Mouse (Mus musculus): ENCODE measurements around the gene Btbd9.

Gene Btbd9

DNA sequence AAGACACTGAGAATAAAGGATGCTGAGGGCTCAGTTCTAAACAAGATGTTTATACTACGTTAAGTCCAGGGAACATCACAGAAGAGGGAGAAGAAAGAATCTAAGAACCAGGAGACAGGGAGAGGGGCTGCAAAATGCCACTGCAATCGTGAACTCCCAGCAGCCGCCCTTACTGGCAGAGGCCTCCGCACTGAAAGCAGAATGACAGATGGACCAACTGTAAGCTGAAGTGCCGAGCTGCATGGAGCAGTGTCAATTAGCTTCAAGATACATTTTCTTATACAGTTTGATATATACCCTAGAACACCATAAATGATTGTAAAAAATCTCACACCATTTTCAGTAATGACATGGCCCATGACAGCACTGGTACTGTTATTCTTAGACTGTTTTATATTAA is 247.4 kb downstream of the Btbd9 start:
- DNase-seq: no peak

- DNase-seq: no peak
Observed at GRCm38 (mm10) chr17:30326906-30327305, 249.4 kb downstream of the Btbd9 start.

- no peak for DNase-seq
Observed at GRCm38 (mm10) chr17:30320301-30320700, 256.0 kb downstream of the Btbd9 start.

DNA sequence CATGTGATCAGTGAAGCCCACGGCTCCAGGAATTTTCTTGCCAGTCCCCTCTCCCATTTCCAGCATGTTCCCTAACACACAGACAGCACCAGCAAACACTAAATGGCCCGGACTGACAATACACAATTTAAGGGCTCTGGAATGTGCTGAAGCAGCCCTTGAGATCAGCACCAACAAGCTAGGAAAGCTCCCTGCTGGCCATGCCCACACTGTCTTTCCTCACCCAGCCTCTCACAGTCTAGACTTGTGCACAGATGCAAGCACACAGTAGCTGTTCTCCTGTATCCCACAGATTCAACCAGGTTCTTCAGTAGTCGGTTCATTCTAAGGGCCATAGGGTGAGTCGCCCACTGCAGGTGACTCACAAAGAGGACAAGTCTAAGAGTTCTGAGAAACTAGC is 263.6 kb downstream of the Btbd9 start:
- DNase-seq: no peak

DNA sequence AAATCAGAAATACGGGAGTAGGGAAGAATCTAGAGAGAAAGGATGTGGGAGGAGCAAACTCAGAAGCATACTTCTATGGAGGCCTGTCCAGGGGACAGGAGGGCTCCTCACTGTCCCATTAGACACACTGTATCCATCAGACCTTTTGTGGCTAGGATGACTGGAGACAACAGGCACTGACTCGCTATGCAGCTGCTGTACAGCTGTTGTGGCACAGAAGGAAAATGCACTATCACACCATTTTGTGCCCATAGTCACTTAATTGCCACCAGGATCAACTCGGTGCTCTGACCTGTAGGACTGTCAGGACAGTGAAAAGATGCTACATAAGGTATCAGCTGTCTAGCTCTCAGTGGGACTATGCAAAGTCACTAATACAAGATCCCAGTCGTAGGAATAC is 266.7 kb downstream of the Btbd9 start:
- DNase-seq: no peak

DNA sequence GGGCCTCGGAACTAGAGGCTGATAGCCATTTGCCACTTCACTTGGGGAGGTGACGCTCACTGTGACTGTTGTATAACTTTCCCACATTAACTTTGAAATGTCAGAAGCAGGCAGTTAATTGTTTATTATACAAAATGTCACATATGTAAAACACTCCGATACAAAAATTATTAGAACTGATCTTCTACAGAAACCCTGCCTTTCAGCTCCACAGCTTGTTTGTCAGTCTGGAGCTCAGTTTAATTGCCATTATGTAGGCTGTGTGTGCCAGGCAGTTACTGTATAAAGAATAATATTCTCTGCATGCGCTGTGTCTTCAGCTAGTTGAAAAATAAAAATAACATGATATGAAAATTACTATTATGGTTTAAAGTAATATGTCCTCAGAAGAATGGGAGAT is 267.4 kb downstream of the Btbd9 start:
- DNase-seq: no peak

DNA sequence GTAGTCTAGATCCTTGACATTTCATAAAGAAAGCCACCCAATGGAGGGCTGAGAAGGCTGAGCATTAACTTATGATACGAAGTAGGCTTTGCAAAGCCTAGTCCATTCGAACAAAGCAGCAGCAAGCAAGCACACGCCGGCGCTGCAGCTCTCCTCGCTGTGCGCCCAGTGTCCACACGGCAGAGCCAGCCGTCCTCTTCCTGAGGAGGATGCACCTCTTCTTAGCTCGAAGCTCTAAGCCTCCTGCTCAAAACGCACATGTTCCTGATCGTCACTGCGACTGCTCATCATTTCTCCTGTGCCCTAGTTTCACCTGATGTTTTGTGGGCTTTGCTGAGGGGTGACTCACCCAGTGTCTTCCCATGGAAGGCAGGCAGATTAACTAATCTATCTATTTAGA is 268.0 kb downstream of the Btbd9 start:
- no peak for DNase-seq

GRCm38 (mm10) chr17:30307168-30307567 is 269.1 kb downstream of the Btbd9 start:
- DNase-seq: no peak

GRCm38 (mm10) chr17:30304766-30305165 is 271.5 kb downstream of the Btbd9 start:
- no peak for DNase-seq

- DNase-seq: peak; percentile 12 to 14
Observed at GRCm38 (mm10) chr17:30301338-30301737, 274.9 kb downstream of the Btbd9 start.

- DNase-seq: no peak
Observed at GRCm38 (mm10) chr17:30297432-30297831, 278.9 kb downstream of the Btbd9 start.

- no peak for DNase-seq
Observed at GRCm38 (mm10) chr17:30296069-30296468, 280.2 kb downstream of the Btbd9 start.

DNA sequence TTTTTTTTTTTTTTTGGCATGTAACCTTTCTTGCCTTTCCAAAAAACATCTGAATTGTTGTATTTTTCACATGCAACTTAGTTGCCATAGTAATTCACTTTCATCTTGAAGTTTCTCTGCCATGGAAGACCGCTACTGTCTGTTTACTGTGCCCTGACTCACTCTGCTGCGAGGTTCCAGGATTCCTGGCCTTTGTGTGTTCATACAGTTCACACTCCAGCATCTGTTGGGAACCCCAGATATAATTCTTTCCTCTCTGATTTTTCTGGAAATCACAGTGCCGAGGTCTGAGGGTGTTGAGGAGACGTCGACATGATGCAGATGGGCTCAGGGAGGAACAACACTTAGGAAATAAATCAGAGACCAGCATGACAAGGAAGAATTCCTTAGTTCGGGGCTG is 283.6 kb downstream of the Btbd9 start:
- DNase-seq: no peak

GRCm38 (mm10) chr17:30285641-30286040 is 290.6 kb downstream of the Btbd9 start:
- no peak for DNase-seq

- DNase-seq: no peak
Observed at GRCm38 (mm10) chr17:30283460-30284050, 292.7 kb downstream of the Btbd9 start.

- peak; percentile 68 to 82 for DNase-seq
Observed at GRCm38 (mm10) chr17:30283001-30283400, 293.3 kb downstream of the Btbd9 start.

DNA sequence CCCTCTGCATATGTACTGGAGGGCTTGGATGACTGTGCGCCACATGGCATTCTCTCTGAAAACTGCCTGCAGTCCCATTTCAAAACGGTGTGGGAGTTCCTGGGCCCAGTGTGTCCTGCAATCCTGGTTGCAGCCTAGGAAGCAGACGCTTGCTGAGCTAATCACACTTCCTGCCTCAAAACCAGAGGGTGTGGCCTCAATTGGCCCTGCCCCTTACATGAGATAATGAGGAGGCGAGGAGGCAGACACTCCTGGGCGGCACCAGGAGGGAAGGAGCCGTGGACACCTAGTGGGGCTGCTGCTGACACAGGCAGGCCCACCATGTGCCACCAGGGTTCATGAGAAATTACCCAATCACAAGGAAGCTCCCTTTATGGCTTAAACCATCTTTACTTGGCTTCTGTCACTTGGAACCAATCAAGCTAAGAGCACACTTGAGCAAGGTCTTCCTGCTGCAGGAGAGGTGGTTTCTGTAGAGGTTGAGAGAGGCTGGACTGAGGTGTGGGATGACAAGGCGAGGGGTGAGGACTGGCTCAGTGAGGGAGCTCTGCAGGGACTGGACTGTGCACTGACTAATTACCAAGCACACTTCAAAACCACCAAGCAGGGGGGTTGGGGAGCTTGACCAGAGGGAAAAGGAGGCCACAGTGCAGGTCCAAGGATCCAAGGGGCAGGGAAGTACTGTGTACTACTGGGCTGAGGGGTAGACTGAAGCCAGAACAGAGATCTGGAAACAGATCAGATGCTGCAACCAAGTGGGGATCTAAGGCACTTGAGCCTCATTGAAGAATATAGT is 295.8 kb downstream of the Btbd9 start:
- no peak for DNase-seq

- DNase-seq: no peak
Observed at GRCm38 (mm10) chr17:30279684-30280083, 296.6 kb downstream of the Btbd9 start.

- no peak for DNase-seq
Observed at GRCm38 (mm10) chr17:30278596-30279378, 297.5 kb downstream of the Btbd9 start.

GRCm38 (mm10) chr17:30276477-30276876 is 299.8 kb downstream of the Btbd9 start:
- DNase-seq: no peak

GRCm38 (mm10) chr17:30272769-30273168 is 303.5 kb downstream of the Btbd9 start:
- peak; percentile 78 to 81 for DNase-seq

- DNase-seq: no peak
Observed at GRCm38 (mm10) chr17:30269136-30270063, 306.9 kb downstream of the Btbd9 start.

DNA sequence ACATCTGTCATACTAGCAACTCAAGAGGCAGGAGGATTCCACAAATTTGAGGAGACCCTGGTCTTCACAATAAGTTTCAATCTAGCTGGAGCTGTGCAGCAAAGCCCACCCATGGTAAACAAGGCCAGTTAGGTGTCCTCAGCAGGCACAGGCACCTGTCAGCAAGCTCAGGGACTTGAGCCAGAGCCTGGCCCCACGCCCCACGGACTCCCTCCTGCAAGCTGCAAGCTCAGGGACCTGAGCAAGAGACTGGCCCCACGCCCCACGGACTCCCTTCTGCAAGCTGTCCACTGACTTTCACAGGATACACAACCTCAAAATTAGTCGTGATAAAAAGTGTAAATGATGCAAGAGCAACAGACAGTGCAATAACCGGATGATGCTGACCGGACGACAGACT is 307.8 kb downstream of the Btbd9 start:
- peak; percentile 59 to 65 for DNase-seq

Data from cerebellum, adult 18-20 months (tissue).